Mouse (Mus musculus) thymus, adult 2 months (tissue): ENCODE measurements around the gene Scp2. TPM values are rescaled to one million over a fixed set of nuclear protein-coding genes. Genes with fewer than 3 reads are reported as not detected.

Experiments used
- DNase-seq: peaks from one replicate; pipeline ENCODE4 v3.0.0; 2021
- H3K27ac ChIP-seq: fragments of 200-500 bp; 2 replicates; pipeline ENCODE4 v1.5.1; 2012; ENCODE audit warnings: low read length, control low read depth; ENCODE audit not compliant: control insufficient read depth, insufficient read depth
- H3K27me3 ChIP-seq: fragments of 200-500 bp; 2 replicates; pipeline ENCODE4 v1.6.1; 2012; ENCODE audit warnings: mild to moderate bottlenecking, low read length, moderate library complexity, mixed read lengths; ENCODE audit not compliant: control insufficient read depth, insufficient read depth
- H3K36me3 ChIP-seq: fragments of 200-500 bp; 2 replicates; pipeline ENCODE4 v1.6.1; 2012; ENCODE audit warnings: mild to moderate bottlenecking, low read length, moderate library complexity; ENCODE audit not compliant: control insufficient read depth, insufficient read depth
- H3K4me1 ChIP-seq: fragments of 200-500 bp; replicated peaks from 2 replicates; pipeline ENCODE4 v1.6.1; 2012; ENCODE audit warnings: low read length; ENCODE audit not compliant: control insufficient read depth, insufficient read depth
- H3K4me3 ChIP-seq: fragments of 200-500 bp; 2 replicates; pipeline ENCODE4 v1.5.1; 2012; ENCODE audit warnings: mild to moderate bottlenecking, low read length, control low read depth, moderate library complexity; ENCODE audit not compliant: control insufficient read depth, insufficient read depth
- CTCF ChIP-seq: fragments of 200-500 bp; IDR thresholded peaks from 2 replicates; pipeline ENCODE4 v1.5.1; 2012; ENCODE audit warnings: mild to moderate bottlenecking, control low read depth, low read length, moderate library complexity, borderline replicate concordance; ENCODE audit not compliant: control insufficient read depth, poor library complexity, insufficient read depth; ENCODE audit errors: extremely low read depth
- POLR2A ChIP-seq: fragments of 200-500 bp; IDR thresholded peaks from 2 replicates; pipeline ENCODE4 v1.6.1; 2012; ENCODE audit warnings: mild to moderate bottlenecking, low read length, control low read depth, moderate library complexity; ENCODE audit not compliant: control insufficient read depth, poor library complexity, insufficient read depth; ENCODE audit errors: extremely low read depth
- WGBS: fragments of 180-500 bp; shearing (Covaris S2); methylation state at CpG from one replicate; pipeline ENCODE4 v1.1.7; 2018; 5-methylcytosine and 5-hydroxymethylcytosine counted together
- polyA plus RNA-seq: library from polyadenylated mRNA; depleted of rRNA; stranded (reverse); fragments of >200 nt; gene quantifications from 2 replicates; pipeline ENCODE4 v1.2.3, GENCODE M21; 2012

Scp2 gene
- polyA plus RNA-seq, 1 experiment, result 103 TPM

- TF ChIP-seq POLR2A (no peak), CTCF (no peak)
- H3K27me3 ChIP-seq, result no peaks in the 10 kb centered on the region
- peaks cover 22% of the 10 kb centered on the region for H3K36me3 ChIP-seq
- WGBS, result 95% methylated on average over 4 of the region's 4 CpGs
- peaks cover 6% of the 10 kb centered on the region for H3K4me1 ChIP-seq
- no peak for DNase-seq
- H3K27ac ChIP-seq, result no peak overlapping the region
- no peak overlapping the region for H3K4me3 ChIP-seq
Measured at GRCm38 (mm10) chr4:108066569-108066968, 78.2 kb downstream of the Scp2 start.

- Histone ChIP-seq H3K27me3 (no peaks in the 10 kb centered on the region), H3K27ac (no peak overlapping the region), H3K4me1 (peaks cover 3% of the 10 kb centered on the region), H3K36me3 (peaks cover 22% of the 10 kb centered on the region), H3K4me3 (no peak overlapping the region)
- no peak for DNase-seq
- TF ChIP-seq CTCF (no peak), POLR2A (no peak)
- WGBS, result 88% methylated on average over 2 of the region's 2 CpGs
Measured at GRCm38 (mm10) chr4:108065176-108065844, 79.5 kb downstream of the Scp2 start.

- DNase-seq, result no peak
- no peak overlapping the region for H3K27ac ChIP-seq
- H3K36me3 ChIP-seq, result peaks cover 33% of the 10 kb centered on the region
- H3K4me3 ChIP-seq, result no peak overlapping the region
- no peaks in the 10 kb centered on the region for H3K27me3 ChIP-seq
- WGBS, result 95% methylated on average over 6 of the region's 6 CpGs
- H3K4me1 ChIP-seq, result no peaks in the 10 kb centered on the region
- no peak for TF ChIP-seq CTCF
- TF ChIP-seq POLR2A, result no peak
Measured at GRCm38 (mm10) chr4:108063616-108064015, 81.2 kb downstream of the Scp2 start.

GRCm38 (mm10) chr4:108062524-108062923 lies 82.3 kb downstream of the Scp2 start:
- TF ChIP-seq POLR2A (no peak), CTCF (no peak)
- no peaks in the 10 kb centered on the region for H3K4me1 ChIP-seq
- no peak for DNase-seq
- 95% methylated on average over 5 of the region's 5 CpGs for WGBS
- H3K4me3 ChIP-seq, result no peak overlapping the region
- H3K27me3 ChIP-seq, result no peaks in the 10 kb centered on the region
- peaks cover 33% of the 10 kb centered on the region for H3K36me3 ChIP-seq
- no peak overlapping the region for H3K27ac ChIP-seq

- no peak overlapping the region for H3K4me3 ChIP-seq
- no peak overlapping the region for H3K27ac ChIP-seq
- 98% methylated on average over 4 of the region's 4 CpGs for WGBS
- no peaks in the 10 kb centered on the region for H3K4me1 ChIP-seq
- peaks cover 29% of the 10 kb centered on the region for H3K36me3 ChIP-seq
- no peak for TF ChIP-seq POLR2A
- TF ChIP-seq CTCF, result no peak
- no peaks in the 10 kb centered on the region for H3K27me3 ChIP-seq
- no peak for DNase-seq
Measured at GRCm38 (mm10) chr4:108060774-108061173, 84.0 kb downstream of the Scp2 start.

- DNase-seq, result no peak
- TF ChIP-seq CTCF (no peak), POLR2A (no peak)
Measured at GRCm38 (mm10) chr4:108059601-108060379, 85.0 kb downstream of the Scp2 start.

More at GRCm38 (mm10) chr4:108059601-108060379, 85.0 kb downstream of the Scp2 start:
- 88% methylated on average over 19 of the region's 19 CpGs for WGBS
- H3K27me3 ChIP-seq, result no peaks in the 10 kb centered on the region
- H3K27ac ChIP-seq, result no peak overlapping the region
- H3K4me1 ChIP-seq, result no peaks in the 10 kb centered on the region
- no peak overlapping the region for H3K4me3 ChIP-seq
- peaks cover 34% of the 10 kb centered on the region for H3K36me3 ChIP-seq
